Mouse (Mus musculus) thymus, postnatal 25 days (tissue): ENCODE data around the gene BC049730.
"Not testable (repeated sequence)": the region's sequence is repeated elsewhere in the genome, so short reads cannot be mapped to it uniquely, and the experiment has no call there.

Source experiments
- DNase-seq: peaks from one replicate; pipeline ENCODE4 v3.0.0; 2022

Gene BC049730

DNA sequence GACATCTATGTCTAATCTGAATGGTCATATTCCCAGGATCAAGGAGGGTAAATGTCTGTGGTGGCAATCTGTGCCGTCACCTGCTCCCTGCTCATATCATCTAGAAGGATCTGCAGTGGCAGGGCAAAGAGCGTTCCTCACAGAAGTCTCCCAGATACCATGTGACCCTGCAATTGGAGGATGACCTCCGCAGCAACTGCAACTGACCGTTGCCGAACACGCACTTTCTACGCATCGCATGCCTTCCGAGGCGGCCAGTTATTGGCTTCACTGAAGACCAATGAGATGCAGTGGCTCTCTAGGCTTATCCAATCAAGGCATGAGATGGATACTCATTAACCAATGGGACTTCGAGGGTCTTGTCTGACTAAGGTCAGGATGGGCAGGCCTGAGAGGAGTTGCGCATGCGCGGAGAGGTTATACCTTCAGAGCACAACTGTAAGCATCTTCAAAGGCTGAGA lies at the start of gene BC049730:
BC049730 (plus strand) TSS at position 411 of the 461 bp plus-strand sequence.
- no peak for DNase-seq

DNA sequence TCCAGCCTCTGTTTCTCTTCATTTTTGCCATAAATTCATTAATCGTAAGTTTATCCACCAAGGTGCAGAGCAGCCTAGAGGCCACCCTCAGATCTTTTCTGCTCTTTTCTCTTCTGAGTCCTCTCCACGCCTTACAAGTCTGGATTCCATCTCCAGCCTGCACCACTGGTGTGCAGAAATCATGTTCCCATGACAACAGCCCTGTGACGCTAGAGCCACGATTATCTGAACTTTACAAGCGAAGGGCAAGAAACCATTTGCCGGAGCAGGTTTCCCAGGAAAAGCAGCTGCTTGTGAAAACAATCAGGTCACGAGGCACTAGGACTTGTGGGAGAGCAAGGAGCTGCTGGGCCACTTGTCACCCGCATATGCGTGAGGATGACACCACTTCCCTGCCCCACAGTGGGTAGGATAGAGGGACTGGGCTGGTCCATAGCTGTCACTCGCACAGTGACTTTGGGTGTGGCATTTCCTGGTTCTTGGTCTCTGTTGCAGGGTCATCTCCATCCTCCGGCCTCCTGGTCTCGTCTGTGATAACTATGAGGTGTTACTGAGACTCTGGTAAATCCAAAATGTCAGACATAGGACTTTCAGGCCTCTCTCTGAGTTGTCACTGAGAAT lies 49.2 kb upstream of the BC049730 start:
- no peak for DNase-seq

DNA sequence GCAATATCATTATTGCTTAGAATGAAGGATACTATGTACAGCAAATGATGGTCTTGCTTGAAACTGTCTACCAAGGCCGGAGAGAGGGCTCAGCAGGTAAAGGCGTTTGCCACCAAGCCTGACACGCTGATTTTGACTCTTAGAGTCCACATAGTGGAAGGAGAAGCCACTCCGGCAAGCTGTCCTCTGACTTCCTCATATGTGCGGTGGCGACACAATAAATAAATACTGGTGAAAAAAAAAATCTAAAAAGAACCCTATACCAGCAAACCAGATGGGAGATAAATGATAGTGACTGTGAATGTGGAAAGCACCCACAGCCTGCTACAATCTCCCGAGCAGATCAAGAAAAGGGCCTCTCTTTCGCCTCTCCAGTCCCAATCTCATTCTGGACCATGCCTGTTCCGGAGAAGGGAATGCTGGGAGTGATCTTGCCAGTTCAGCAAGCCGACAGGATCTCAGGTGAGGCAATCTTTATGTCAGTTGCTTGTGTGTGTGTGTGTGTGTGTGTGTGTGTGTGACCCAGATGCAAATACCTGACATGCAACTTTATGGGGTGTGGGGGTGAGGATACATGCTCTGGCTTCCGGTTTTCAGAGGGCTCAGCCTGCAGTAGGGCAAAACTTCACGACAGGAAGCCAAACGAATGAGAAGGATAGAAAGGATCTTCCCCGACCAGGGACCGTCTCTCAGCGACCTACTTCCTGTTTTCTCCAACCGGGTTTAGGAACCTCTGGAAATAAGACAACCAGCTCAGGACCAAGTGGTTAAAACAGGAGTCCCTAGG lies 47.7 kb upstream of the BC049730 start:
- DNase-seq = peak; percentile 60

- DNase-seq = peak; percentile 88
Observed at GRCm38 (mm10) chr7:24662575-24662974, 46.5 kb upstream of the BC049730 start.

DNA sequence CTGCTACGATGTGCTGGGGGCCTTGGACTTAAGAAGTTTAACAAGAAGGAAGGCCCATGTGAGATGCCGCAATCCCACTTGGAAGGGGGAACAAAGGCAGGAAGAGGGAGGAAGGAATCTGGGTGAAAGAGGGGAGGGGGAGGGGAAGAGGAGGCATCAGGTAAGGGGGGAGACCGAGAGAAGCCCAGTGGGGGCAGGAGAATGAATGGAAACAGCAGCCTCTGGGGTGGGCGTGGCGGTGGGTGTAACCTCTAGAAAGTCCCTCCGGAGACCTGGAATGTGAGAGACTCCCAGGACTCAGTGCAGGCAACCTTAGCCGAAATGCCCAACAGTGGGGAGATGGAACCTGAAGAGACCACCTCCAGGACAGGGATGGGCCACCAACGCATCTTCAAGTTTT lies 44.7 kb upstream of the BC049730 start:
- DNase-seq = no peak

DNA sequence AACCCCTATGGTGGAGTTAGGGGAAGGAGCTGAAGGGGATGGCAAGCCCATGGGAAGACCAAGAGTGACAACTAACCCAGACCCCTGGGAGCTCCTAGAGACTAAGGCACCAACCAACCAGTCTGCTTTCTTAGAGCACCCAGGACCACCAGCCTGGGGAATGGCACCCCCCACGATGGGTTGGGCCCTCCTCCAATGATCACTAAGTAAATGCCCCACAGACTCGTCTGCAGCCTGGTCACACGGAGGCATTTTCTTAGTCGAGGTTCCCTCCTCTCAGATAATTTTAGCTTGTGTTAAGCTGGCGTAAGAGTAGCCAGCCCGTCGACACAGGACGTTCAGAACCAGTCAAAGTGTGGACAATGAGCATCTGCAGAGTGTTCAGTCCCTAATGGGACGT lies 44.1 kb upstream of the BC049730 start:
- no peak for DNase-seq

DNA sequence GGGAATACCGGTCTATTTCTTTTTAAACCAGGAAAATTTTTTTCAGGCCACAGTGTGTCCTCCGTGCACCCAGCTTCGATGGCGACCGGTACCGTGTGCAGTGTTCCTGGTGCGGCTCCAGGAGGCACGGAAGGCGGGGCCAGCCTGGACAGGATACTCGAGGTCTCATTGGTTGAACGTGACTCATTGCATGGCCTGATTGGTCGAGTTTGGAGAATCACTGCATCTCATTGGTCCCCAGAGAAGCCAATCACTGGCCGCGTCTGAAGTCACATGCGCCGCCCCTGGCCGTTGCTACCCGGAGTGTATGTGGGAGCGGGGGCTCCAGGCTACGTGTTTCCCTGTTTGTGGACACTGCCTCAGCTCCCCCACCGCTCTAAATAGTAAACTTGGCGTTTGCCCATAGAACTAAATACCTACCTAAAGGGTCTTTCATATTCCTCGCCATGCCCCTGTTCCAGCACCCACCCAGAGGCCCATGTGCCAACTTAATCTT lies 37.0 kb upstream of the BC049730 start:
- DNase-seq = no peak

DNA sequence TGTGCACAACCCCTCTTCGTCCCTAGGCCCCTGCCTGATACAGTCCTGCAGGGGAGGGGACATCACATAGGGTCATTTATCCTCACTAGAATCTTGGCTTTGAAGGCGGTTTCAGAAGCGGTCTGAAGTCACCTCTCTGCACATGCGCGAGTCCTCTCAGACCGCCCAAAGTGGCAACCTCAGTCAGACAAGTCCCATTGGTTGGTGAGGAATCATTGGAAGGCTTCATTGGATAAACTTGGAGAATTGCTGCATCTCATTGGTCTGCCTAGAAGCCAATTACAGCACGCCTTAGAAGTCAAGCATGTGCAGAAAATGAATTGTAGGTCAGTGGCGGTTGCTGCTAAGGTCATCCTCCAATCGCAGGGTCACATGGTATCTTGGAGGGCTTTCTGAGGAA lies 32.5 kb upstream of the BC049730 start, which contains the start of gene Tex101:
Tex101 (minus strand) TSS at position 101 of the 400 bp plus-strand sequence.
- DNase-seq = no peak

DNA sequence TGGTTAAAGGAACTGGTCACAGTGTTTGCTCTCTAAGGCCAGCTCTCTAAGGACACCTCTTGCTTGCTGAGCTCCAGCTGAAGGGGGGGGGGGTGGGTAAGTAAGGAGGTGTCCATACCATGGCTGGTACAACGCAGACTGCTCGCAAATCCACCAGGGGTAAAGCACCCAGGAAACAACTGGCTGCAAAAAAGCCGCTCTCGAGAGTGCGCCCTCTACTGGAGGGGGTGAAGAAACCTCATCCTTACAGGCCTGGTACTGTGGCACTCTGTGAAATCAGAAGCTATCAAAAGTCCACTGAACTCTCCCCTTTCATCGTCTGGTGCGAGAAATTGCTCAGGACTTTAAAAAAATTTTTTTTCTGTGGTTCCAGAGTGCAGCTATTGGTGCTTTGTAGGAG lies 24.9 kb upstream of the BC049730 start:
- peak; percentile 20 for DNase-seq

DNA sequence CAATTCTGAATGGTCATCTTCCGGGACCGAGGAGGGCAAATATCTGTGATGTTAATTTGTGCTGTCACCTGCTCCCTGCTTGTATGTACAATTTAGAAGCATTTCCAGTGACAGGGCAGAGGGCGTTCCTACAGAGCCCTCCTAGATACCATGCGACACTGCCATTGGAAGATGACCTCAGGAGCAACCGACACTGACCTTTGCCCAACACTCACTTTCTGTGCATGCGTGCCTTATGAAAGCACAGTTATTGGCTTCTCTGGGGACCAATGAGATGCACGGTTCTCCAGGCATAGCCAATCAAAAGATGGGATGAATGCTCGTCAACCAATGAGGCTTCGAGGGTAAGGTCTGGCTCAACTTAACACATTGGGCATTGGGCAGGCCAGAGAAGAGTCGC lies 21.5 kb upstream of the BC049730 start:
- DNase-seq = not testable (repeated sequence)

DNA sequence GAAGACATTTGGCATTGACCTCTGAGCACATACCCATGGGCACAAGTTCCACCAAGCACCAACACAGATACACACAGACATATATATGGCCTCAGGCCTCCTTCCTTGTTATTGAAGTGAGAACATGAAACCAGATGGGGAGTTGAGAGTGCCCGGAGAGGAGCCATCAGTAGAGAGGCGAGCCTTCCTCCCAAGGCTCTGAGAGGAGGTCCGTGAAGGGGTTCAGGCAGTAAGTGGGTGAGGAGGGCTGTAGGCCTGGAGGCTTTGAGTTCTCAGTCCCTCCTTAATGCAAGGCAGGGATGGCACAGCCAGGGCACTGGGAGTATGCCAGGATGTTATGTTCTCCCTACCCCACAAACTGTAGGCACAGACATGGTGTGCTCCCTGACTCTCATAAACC lies 16.3 kb upstream of the BC049730 start:
- not testable (repeated sequence) for DNase-seq

GRCm38 (mm10) chr7:24697891-24698290 lies 11.2 kb upstream of the BC049730 start:
- not testable (repeated sequence) for DNase-seq

- DNase-seq = not testable (repeated sequence)
Observed at GRCm38 (mm10) chr7:24702841-24703240, 6.2 kb upstream of the BC049730 start.

GRCm38 (mm10) chr7:24715039-24715438 lies 6.0 kb downstream of the BC049730 start:
- DNase-seq = no peak

DNA sequence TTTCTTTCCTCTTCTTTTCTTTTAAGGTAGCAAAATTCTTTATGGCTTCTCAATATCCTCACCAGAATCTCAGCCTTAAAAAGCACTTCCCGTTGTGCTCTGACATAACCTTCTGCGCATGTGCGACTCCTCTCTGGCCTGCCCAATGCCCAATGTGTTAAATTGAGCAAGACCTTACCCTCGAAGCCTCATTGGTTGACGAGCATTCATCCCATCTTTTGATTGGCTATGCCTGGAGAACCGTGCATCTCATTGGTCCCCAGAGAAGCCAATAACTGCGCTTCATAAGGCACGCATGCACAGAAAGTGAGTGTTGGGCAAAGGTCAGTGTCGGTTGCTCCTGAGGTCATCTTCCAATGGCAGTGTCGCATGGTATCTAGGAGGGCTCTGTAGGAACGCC lies 17.8 kb downstream of the BC049730 start, which contains the start of gene Gm4763:
Gm4763 (minus strand) TSS at position 101 of the 400 bp plus-strand sequence.
- DNase-seq = not testable (repeated sequence)

DNA sequence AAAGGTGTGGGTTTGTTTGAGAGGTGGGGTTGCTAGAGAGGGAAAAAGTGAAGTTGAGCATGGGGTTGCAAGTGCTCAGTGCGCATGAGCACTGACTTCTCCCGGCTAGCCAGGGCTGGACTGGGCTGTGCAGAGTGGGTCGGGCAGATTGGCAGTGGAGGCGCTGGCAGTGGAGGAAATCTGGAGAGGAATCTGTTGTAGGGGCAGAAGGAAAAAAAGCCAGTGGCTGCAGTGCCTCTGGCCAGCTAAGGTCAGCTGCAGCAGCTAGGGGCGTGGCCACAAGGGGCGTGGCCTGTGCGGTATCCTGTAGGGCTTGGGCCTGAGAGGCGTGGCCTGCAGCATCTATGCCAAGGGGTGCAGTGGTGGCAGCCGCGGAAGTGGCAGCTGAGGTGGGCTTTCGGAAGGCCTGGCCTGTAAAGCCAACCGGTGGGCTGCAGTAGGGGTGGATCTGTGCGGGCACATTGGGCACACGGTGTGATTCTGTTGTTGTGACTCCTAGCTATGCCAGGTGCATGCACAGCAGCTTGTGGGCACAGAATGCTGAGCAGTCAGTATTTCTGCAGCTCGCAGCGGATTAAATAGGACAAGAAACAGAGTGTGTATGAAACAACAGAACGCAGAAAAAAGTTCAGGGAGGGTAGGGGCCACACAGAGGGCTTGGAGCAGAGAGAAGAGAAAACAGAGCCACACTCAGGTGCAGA lies 27.1 kb downstream of the BC049730 start:
- DNase-seq = no peak

DNA sequence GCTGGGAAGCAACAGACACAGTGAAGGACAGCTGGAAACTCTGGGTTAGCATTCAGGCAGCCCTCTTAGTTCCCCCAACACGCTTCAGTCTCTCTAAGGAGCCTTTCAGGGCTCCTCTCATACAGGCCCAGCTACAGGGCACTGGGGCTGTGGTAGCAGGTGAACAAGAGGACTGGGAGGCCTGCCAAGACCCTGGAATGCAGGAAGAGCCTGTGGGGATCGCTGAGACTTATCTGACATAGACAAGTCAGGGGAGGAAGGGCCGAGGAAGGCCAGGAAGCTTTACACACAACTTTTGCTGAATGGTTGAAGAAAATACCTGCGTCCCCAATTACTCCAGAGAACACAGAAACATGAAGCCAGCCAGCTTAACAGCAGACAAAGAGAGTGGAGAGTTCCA lies 41.7 kb downstream of the BC049730 start:
- no peak for DNase-seq

DNA sequence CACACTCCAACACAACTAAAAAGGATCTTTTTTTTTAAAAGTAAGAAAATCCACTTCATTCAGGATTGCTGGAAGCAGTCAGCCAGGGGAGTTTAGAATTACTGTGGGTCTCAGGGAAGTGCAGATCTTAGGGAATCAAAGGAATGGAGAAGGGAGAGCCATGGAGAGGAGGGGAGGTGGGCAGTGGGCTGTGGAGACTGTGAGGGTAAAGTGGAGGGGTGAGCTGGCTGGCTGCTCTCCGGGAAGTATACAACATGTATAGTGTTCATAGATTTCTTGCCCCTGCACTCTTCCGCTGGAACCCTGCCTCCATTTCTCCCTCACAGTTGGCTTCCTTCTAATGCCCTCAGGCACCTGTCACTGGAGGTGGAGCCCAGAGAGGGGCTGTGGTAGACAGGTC lies 42.6 kb downstream of the BC049730 start:
- no peak for DNase-seq

- no peak for DNase-seq
Observed at GRCm38 (mm10) chr7:24753476-24753875, 44.4 kb downstream of the BC049730 start.

DNA sequence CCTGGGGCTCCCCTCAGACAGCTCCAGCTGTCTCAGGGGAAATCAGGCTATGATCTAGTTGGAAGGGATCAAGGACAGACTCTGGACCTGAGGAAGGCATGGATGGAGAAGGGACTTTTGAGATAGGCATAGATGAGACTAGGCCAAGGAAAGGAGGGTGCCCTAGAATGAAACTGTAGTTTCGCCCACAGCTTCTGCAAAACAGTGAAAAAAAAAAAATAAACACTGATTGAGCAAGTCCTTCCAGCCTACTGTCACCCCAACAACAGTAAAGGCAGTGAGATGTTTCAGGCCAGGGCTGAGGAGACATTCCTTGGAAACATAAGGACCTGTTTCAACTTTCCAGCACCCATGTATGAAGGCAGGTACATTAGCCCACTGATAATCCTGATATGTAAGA lies 49.5 kb downstream of the BC049730 start:
- DNase-seq = no peak

- DNase-seq = no peak
Observed at GRCm38 (mm10) chr7:24760211-24760610, 51.2 kb downstream of the BC049730 start, which contains the start of gene Cd177. TSS of gene Cd177 (minus strand) at chr7:24760311.

- no peak for DNase-seq
Observed at GRCm38 (mm10) chr7:24761161-24761560, 52.1 kb downstream of the BC049730 start.

DNA sequence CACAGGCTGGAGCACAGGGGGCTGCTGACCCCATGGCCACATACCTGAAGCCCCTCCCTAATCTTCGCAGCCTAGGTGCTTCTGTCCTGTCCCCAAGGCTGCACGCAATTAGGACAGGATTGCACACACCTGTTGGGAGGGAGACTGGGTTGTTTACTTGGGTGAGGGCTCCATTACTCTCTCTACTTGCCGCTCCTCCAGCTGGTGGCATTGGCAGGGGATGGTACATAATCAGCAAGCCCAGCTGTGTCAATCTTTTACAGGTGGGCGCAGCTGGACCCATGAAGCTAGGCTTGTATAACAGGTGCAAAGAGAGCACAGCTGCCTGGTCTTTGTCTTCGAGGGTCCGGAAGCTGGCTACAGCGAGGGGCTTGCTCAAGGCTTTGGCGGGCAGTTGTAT lies 53.5 kb downstream of the BC049730 start:
- DNase-seq = no peak
